Mouse (Mus musculus) limb, embryonic 15.5 days (tissue): ENCODE results near the gene Samd3. TPM values are rescaled to one million over a fixed set of nuclear protein-coding genes. Genes with fewer than 3 reads are reported as not detected.

Source experiments
- ATAC-seq: fragments of 200-750 bp; cut with Nextera tagmentation; 2 replicates; pipeline ENCODE4 v1.8.0; 2017; ENCODE audit warnings: low read depth, moderate TSS enrichment; ENCODE audit not compliant: insufficient number of reproducible peaks, low FRiP score, low TSS enrichment
- H3K27ac ChIP-seq: fragments of 300-500 bp; sonication (generic); 2 replicates; pipeline ENCODE4 v1.5.1; 2015; ENCODE audit warnings: moderate library complexity, mild to moderate bottlenecking, inconsistent platforms
- H3K27me3 ChIP-seq: fragments of 300-500 bp; sonication (generic); 2 replicates; pipeline ENCODE4 v1.6.1; 2015; ENCODE audit warnings: inconsistent platforms
- H3K36me3 ChIP-seq: fragments of 300-500 bp; sonication (generic); 2 replicates; pipeline ENCODE4 v1.6.1; 2015; ENCODE audit warnings: inconsistent platforms
- H3K4me1 ChIP-seq: fragments of 300-500 bp; sonication (generic); 2 replicates; pipeline ENCODE4 v1.6.1; 2015; ENCODE audit warnings: inconsistent platforms
- H3K4me2 ChIP-seq: fragments of 300-500 bp; sonication (generic); 2 replicates; pipeline ENCODE4 v1.6.1; 2015; ENCODE audit warnings: mild to moderate bottlenecking, inconsistent platforms
- H3K4me3 ChIP-seq: fragments of 300-500 bp; sonication (generic); 2 replicates; pipeline ENCODE4 v1.5.1; 2015; ENCODE audit warnings: mild to moderate bottlenecking, inconsistent platforms
- H3K9ac ChIP-seq: fragments of 300-500 bp; sonication (generic); 2 replicates; pipeline ENCODE4 v1.6.1; 2015; ENCODE audit warnings: inconsistent platforms
- H3K9me3 ChIP-seq: fragments of 300-500 bp; sonication (generic); 2 replicates; pipeline ENCODE4 v1.6.1; 2016; ENCODE audit warnings: inconsistent platforms
- WGBS: fragments of 180-500 bp; shearing (Covaris S2); methylation state at CpG from one replicate; pipeline ENCODE4 v1.1.7; 2015; 5-methylcytosine and 5-hydroxymethylcytosine counted together
- polyA plus RNA-seq: library from polyadenylated mRNA; unstranded; fragments of >200 nt; fragmentation: Nextera tagmentation; extraction: Ambion mirVana; gene quantifications from 2 replicates; pipeline ENCODE4 v1.2.1, GENCODE M21; 2015

The Samd3 gene
- polyA plus RNA-seq, 1 experiment from 2014 or later = 0.08 TPM

DNA sequence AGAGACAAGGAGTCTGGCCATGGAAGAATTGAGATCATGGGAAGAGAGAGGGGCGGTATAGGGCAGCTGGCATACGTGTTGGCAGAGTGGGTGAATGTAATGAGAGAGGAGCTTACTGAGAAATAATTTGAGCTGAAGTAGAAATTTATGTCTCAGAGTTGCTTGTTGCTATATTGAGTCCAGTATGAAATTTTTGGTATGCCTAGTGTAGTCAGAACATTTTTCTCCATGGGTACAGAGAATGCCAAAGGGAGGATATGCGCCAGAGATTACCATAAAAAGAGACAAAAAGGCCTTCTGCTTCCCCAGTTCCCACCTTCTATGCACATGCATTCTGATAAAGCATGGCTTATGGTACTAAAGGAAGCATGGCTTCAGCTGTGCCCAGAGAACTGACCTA lies 13.7 kb downstream of the Samd3 start:
- Histone ChIP-seq H3K27me3 (no peaks in the 10 kb centered on the region), H3K9me3 (no peaks in the 10 kb centered on the region), H3K4me2 (no peak overlapping the region), H3K9ac (no peak overlapping the region), H3K27ac (no peak overlapping the region), H3K36me3 (no peaks in the 10 kb centered on the region), H3K4me1 (peaks cover 8% of the 10 kb centered on the region; the same call in 1 of the 2 replicates), H3K4me3 (no peak overlapping the region)
- 87% methylated on average over 3 of the region's 3 CpGs for WGBS
- ATAC-seq = no peak

DNA sequence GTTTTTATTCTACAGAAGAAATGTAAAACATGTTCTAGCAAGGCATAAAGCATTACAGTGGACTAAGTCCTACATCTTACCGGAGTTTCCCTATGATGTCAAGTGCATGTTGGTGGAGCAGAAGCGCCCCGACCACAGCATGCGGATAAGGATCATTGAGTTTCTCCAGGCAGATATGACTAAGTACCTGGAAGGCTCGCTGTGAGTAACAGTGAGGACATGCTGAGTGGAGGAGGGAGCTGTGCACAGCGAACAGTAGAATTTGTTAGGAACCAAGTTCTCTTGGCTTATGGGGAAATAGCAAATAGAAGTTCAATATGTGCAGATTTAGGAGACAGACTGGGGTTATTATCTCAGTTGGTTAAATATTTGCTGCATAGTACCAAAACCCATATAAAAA lies 15.0 kb downstream of the Samd3 start:
- H3K9me3 ChIP-seq = no peaks in the 10 kb centered on the region
- no peak for ATAC-seq
- no peaks in the 10 kb centered on the region for H3K27me3 ChIP-seq
- WGBS = 83% methylated on average over 6 of the region's 6 CpGs
- no peak overlapping the region for H3K27ac ChIP-seq
- no peak overlapping the region for H3K4me3 ChIP-seq
- H3K4me1 ChIP-seq = no peaks in the 10 kb centered on the region
- H3K36me3 ChIP-seq = no peaks in the 10 kb centered on the region
- no peak overlapping the region for H3K4me2 ChIP-seq
- no peak overlapping the region for H3K9ac ChIP-seq

GRCm38 (mm10) chr10:26249426-26250165 lies 20.1 kb downstream of the Samd3 start:
- 76% methylated on average over 7 of the region's 7 CpGs for WGBS
- no peaks in the 10 kb centered on the region for H3K27me3 ChIP-seq
- H3K36me3 ChIP-seq = no peaks in the 10 kb centered on the region
- no peak overlapping the region for H3K9ac ChIP-seq
- no peak overlapping the region for H3K4me2 ChIP-seq
- no peak for ATAC-seq
- no peak overlapping the region for H3K4me3 ChIP-seq
- no peak overlapping the region for H3K27ac ChIP-seq
- no peaks in the 10 kb centered on the region for H3K4me1 ChIP-seq
- no peaks in the 10 kb centered on the region for H3K9me3 ChIP-seq

DNA sequence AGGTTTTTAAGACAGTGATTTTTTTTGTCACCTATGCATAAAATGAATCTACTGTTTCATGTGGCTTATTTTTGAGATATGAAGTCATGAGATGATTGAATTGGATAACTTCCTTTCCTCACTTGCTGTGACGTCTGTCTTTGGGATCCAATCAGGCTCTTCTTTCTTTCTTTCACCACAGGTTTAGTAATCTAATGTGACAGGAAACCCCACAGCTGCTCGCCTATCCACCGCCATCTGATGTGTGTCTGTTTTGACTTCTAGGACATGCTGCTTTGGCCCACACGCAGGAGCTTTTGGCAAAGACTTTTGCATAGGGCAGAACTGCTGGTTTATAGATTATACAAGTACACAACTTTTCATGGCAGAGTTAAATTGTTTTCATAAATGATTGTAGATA lies 30.4 kb downstream of the Samd3 start:
- no peak overlapping the region for H3K9ac ChIP-seq
- H3K4me3 ChIP-seq = no peak overlapping the region
- H3K9me3 ChIP-seq = no peaks in the 10 kb centered on the region
- ATAC-seq = no peak
- H3K4me1 ChIP-seq = no peaks in the 10 kb centered on the region
- H3K27me3 ChIP-seq = no peaks in the 10 kb centered on the region
- H3K36me3 ChIP-seq = no peaks in the 10 kb centered on the region
- no peak overlapping the region for H3K4me2 ChIP-seq
- H3K27ac ChIP-seq = no peak overlapping the region
- 58% methylated on average over 4 of the region's 4 CpGs for WGBS

- H3K4me3 ChIP-seq = no peak overlapping the region
- WGBS = 81% methylated on average over 3 of the region's 3 CpGs
- H3K9ac ChIP-seq = no peak overlapping the region
- H3K4me1 ChIP-seq = no peaks in the 10 kb centered on the region
- no peak overlapping the region for H3K27ac ChIP-seq
- no peaks in the 10 kb centered on the region for H3K9me3 ChIP-seq
- H3K36me3 ChIP-seq = no peaks in the 10 kb centered on the region
- no peaks in the 10 kb centered on the region for H3K27me3 ChIP-seq
- H3K4me2 ChIP-seq = no peak overlapping the region
- ATAC-seq = no peak
Observed at GRCm38 (mm10) chr10:26263744-26264459, 34.4 kb downstream of the Samd3 start.

DNA sequence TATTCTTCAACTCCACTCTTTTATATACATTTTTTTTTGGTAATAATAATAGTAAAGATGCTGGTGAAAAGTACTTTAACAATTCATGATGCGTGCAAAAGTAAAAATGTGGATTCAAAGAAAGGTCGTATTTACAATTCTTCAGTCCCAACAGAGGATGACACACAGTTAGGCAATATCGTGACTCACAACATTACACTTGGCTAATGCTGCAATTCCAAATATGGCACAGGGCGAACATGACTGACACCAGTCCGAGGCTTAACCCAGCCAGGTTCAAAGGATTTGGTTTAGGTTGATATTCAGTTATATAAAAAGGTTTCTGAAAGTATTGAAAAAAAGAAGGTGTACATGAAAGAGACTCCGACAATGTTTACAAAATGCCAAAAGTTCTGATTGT lies 45.9 kb downstream of the Samd3 start:
- Histone ChIP-seq H3K27ac (no peak overlapping the region), H3K36me3 (peaks cover 48% of the 10 kb centered on the region), H3K4me1 (no peaks in the 10 kb centered on the region), H3K4me2 (no peak overlapping the region), H3K27me3 (no peaks in the 10 kb centered on the region), H3K9me3 (no peaks in the 10 kb centered on the region), H3K4me3 (no peak overlapping the region), H3K9ac (no peak overlapping the region)
- 92% methylated on average over 6 of the region's 6 CpGs for WGBS
- no peak for ATAC-seq

- no peaks in the 10 kb centered on the region for H3K27me3 ChIP-seq
- H3K4me2 ChIP-seq = no peak overlapping the region
- no peak overlapping the region for H3K9ac ChIP-seq
- no peak overlapping the region for H3K27ac ChIP-seq
- ATAC-seq = 0 out of 2 replicates have a peak, but pooled peaks have one; percentile 30
- no peaks in the 10 kb centered on the region for H3K4me1 ChIP-seq
- 63% methylated on average over 8 of the region's 8 CpGs for WGBS
- no peaks in the 10 kb centered on the region for H3K9me3 ChIP-seq
- H3K36me3 ChIP-seq = peaks cover 38% of the 10 kb centered on the region
- H3K4me3 ChIP-seq = no peak overlapping the region
Observed at GRCm38 (mm10) chr10:26280009-26280408, 50.5 kb downstream of the Samd3 start.

DNA sequence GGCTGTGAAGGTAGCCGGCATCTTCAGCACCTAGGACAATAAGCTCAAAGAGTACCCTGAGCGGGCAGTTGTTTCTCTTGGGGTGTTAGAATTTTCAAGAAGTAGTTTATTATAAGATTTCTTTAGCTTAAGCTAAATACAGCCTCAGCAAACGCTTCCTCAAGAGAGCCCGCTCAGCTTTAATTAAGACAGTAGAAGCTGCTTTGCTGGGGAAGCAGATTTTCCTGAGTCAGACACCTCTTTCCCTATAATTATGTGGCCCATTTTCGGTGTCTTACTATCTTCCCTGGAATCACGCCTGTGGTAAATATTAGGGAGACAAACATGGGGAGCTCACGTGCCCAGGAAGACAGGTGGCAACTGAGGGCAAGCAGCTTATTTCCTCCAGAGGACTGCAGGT lies 57.6 kb downstream of the Samd3 start:
- no peaks in the 10 kb centered on the region for H3K4me1 ChIP-seq
- 82% methylated on average over 7 of the region's 7 CpGs for WGBS
- ATAC-seq = no peak
- H3K4me3 ChIP-seq = no peak overlapping the region
- H3K4me2 ChIP-seq = no peak overlapping the region
- no peak overlapping the region for H3K27ac ChIP-seq
- H3K36me3 ChIP-seq = peaks cover 26% of the 10 kb centered on the region; the same call in 1 of the 2 replicates
- no peak overlapping the region for H3K9ac ChIP-seq
- H3K27me3 ChIP-seq = no peaks in the 10 kb centered on the region
- H3K9me3 ChIP-seq = no peaks in the 10 kb centered on the region

DNA sequence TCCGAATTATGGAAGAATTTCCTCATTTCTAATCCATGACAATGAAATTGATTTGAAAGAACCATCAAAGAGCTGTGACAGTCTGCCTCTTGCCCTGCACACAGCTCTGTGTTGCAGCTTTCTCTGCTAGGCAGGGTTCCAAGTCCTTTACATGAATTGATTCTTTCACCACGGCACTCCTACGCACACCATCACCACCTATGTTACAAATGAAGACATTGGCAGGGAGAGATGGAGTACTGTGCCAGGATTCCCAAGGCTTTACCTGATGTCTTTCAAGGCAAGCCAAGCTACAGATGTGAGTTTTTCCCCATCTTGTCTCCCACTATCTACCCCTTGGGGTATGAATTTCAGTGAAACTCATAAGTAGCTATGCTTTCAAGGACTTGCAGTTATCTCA lies 67.7 kb downstream of the Samd3 start:
- WGBS = 71% methylated on average over 3 of the region's 3 CpGs
- peaks cover 33% of the 10 kb centered on the region for H3K36me3 ChIP-seq
- no peak overlapping the region for H3K9ac ChIP-seq
- ATAC-seq = 0 out of 2 replicates have a peak, but pooled peaks have one; percentile 40
- no peak overlapping the region for H3K4me2 ChIP-seq
- H3K27ac ChIP-seq = peak overlapping the region; percentile 6; the same call in 1 of the 2 replicates
- no peaks in the 10 kb centered on the region for H3K27me3 ChIP-seq
- no peak overlapping the region for H3K4me3 ChIP-seq
- no peaks in the 10 kb centered on the region for H3K9me3 ChIP-seq
- no peaks in the 10 kb centered on the region for H3K4me1 ChIP-seq

DNA sequence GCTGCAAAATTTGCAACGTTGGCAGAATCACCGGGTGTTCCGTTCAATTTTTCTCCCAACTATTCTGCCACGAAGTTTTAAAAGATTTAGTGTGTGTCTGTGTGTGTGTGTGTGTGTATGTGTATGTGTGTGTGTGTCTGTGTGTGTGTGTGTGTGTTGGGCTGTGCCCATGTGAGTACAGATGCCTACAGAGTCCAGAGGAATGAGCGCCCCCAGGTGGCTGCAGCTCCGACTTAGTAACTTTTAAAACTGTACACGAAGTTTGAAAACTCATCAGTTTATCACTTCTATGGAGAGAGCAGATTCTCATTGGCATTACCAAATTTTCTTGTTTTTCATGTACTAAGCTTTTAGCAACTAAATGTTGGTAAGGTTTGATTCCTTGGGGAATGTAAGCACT lies 68.1 kb downstream of the Samd3 start:
- Histone ChIP-seq H3K9ac (no peak overlapping the region), H3K4me1 (no peaks in the 10 kb centered on the region), H3K27ac (no peak overlapping the region; the same call in 1 of the 2 replicates), H3K36me3 (peaks cover 33% of the 10 kb centered on the region), H3K9me3 (no peaks in the 10 kb centered on the region), H3K4me3 (no peak overlapping the region), H3K4me2 (no peak overlapping the region), H3K27me3 (no peaks in the 10 kb centered on the region)
- ATAC-seq = no peak
- WGBS = 79% methylated on average over 7 of the region's 7 CpGs

DNA sequence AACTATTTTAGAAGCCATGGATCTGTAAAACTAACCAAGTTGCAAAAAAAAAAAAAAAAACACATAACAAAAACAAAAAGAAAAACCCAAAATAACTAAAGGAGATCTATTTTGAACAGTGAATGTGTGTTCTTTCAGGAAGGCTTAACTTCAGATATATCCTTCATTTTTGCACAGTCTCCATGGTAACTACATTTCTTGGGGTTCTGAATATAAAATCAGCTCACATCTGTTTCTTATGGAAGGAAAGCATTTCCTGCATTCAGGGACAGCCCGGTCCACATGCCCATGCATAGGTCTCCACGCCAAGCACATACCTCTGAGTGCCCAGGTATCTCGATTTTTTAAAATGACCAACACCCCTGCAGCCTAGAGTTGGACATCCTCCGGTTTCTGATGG lies 72.8 kb downstream of the Samd3 start:
- WGBS = 87% methylated on average over 4 of the region's 4 CpGs
- H3K36me3 ChIP-seq = peaks cover 29% of the 10 kb centered on the region

DNA sequence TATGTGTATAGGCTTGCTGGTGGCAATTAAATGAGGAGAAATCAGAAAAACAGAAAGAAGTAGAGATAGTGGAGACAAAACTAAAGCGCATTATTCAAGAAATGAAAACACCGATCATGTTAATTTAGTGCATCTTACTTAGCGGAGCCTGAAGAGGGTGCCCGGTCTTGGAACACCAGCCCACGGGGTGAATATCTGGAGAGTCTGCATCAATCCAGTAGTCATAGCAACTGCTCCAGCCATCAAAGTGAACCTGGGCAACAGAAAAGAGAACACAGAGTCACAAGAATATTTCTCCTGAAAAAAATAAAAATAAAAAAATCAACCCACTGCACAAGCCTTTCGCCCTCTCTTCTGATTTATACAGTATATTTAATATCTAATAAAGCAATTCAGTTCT lies 74.0 kb downstream of the Samd3 start:
- Histone ChIP-seq H3K36me3 (peaks cover 38% of the 10 kb centered on the region), H3K4me3 (no peak overlapping the region)
- no peak for ATAC-seq

More for the DNA sequence above, 72.8 kb downstream of the Samd3 start:
- no peak for ATAC-seq
- H3K27ac ChIP-seq = no peak overlapping the region
- H3K4me2 ChIP-seq = no peak overlapping the region
- no peak overlapping the region for H3K9ac ChIP-seq
- H3K4me3 ChIP-seq = no peak overlapping the region
- H3K9me3 ChIP-seq = no peaks in the 10 kb centered on the region
- H3K27me3 ChIP-seq = no peaks in the 10 kb centered on the region
- no peaks in the 10 kb centered on the region for H3K4me1 ChIP-seq

More for the DNA sequence above, 74.0 kb downstream of the Samd3 start:
- Histone ChIP-seq H3K27ac (no peak overlapping the region), H3K4me1 (no peaks in the 10 kb centered on the region), H3K9me3 (no peaks in the 10 kb centered on the region), H3K4me2 (no peak overlapping the region), H3K27me3 (no peaks in the 10 kb centered on the region), H3K9ac (no peak overlapping the region)
- 93% methylated on average over 6 of the region's 6 CpGs for WGBS
